Mouse (Mus musculus) midbrain, embryonic 15.5 days (tissue): ENCODE data around the gene Gm15155. TPM values are rescaled to one million over a fixed set of nuclear protein-coding genes. Genes with fewer than 3 reads are reported as not detected.
"Not testable (repeated sequence)": the region's sequence is repeated elsewhere in the genome, so short reads cannot be mapped to it uniquely, and the experiment has no call there.

Experiments
- ATAC-seq: fragments of 200-750 bp; cut with Nextera tagmentation; replicated peaks from 2 replicates; pipeline ENCODE4 v1.8.0; 2017; ENCODE audit warnings: moderate TSS enrichment
- H3K27ac ChIP-seq: fragments of 300-500 bp; sonication (generic); 2 replicates; pipeline ENCODE4 v1.5.1; 2015; ENCODE audit warnings: mild to moderate bottlenecking, inconsistent platforms
- H3K27me3 ChIP-seq: fragments of 300-500 bp; sonication (generic); replicated peaks from 2 replicates; pipeline ENCODE4 v1.6.1; 2015; ENCODE audit warnings: inconsistent platforms
- H3K36me3 ChIP-seq: fragments of 300-500 bp; sonication (generic); replicated peaks from 2 replicates; pipeline ENCODE4 v1.6.1; 2015; ENCODE audit warnings: inconsistent platforms
- H3K4me1 ChIP-seq: fragments of 300-500 bp; sonication (generic); 2 replicates; pipeline ENCODE4 v1.6.1; 2015; ENCODE audit warnings: inconsistent platforms
- H3K4me2 ChIP-seq: fragments of 300-500 bp; sonication (generic); 2 replicates; pipeline ENCODE4 v1.6.1; 2015; ENCODE audit warnings: inconsistent platforms, mild to moderate bottlenecking, moderate library complexity
- H3K4me3 ChIP-seq: fragments of 300-500 bp; sonication (generic); 2 replicates; pipeline ENCODE4 v1.5.1; 2015; ENCODE audit warnings: mild to moderate bottlenecking, inconsistent platforms
- H3K9ac ChIP-seq: fragments of 300-500 bp; sonication (generic); 2 replicates; pipeline ENCODE4 v1.6.1; 2015; ENCODE audit warnings: mild to moderate bottlenecking, inconsistent platforms
- H3K9me3 ChIP-seq: fragments of 300-500 bp; sonication (generic); 2 replicates; pipeline ENCODE4 v1.6.1; 2016; ENCODE audit warnings: inconsistent platforms
- polyA plus RNA-seq: library from polyadenylated mRNA; unstranded; fragments of >200 nt; fragmentation: Nextera tagmentation; extraction: Ambion mirVana; gene quantifications from 2 replicates; pipeline ENCODE4 v1.2.1, GENCODE M21; 2015

Gm15155 gene
- polyA plus RNA-seq, 1 experiment from 2014 or later = not detected

GRCm38 (mm10) chrX:156171587-156171986 is 547.0 kb downstream of the Gm15155 start:
- Histone ChIP-seq H3K4me3 (no peak overlapping the region), H3K27me3 (no peaks in the 10 kb centered on the region), H3K4me1 (no peaks in the 10 kb centered on the region), H3K9ac (no peak overlapping the region), H3K27ac (no peak overlapping the region), H3K36me3 (no peaks in the 10 kb centered on the region), H3K4me2 (no peak overlapping the region), H3K9me3 (no peaks in the 10 kb centered on the region)
- no peak for ATAC-seq

GRCm38 (mm10) chrX:156303806-156304205 is 679.3 kb downstream of the Gm15155 start:
- H3K4me2 ChIP-seq, H3K27ac ChIP-seq: not testable (repeated sequence)

More at GRCm38 (mm10) chrX:156303806-156304205, 679.3 kb downstream of the Gm15155 start:
- not testable (repeated sequence) for H3K9ac ChIP-seq, H3K4me1 ChIP-seq, H3K9me3 ChIP-seq, ATAC-seq, H3K36me3 ChIP-seq, H3K27me3 ChIP-seq, H3K4me3 ChIP-seq

Other genes with a start within 250 kb of the Gm15155 start
- gene Ptchd1, start 927 bp upstream of the Gm15155 start, polyA plus RNA-seq = 12.0 and 13.2 TPM in 2 replicates